Mouse (Mus musculus) urinary bladder, postnatal 25 days (tissue): ENCODE data around the gene Tpp1.
A peak's percentile ranks its signal among the peaks of the same experiment; 100 is the strongest.
"Not testable (repeated sequence)": the region's sequence is repeated elsewhere in the genome, so short reads cannot be mapped to it uniquely, and the experiment has no call there.

Experiments
- DNase-seq: peaks from one replicate; pipeline ENCODE4 v3.0.0; 2022; ENCODE audit warnings: low spot score

Tpp1 gene

GRCm38 (mm10) chr7:105762517-105763270, 10.7 kb upstream of the Tpp1 start:
- no peak for DNase-seq

- no peak for DNase-seq
These were observed 9.9 kb upstream of the Tpp1 start for GRCm38 (mm10) chr7:105761813-105762484.

- DNase-seq: no peak
These were observed 1.2 kb upstream of the Tpp1 start for GRCm38 (mm10) chr7:105753281-105753680.

- DNase-seq: no peak
These were observed 681 bp upstream of the Tpp1 start for GRCm38 (mm10) chr7:105752716-105753115.

- no peak for DNase-seq
These were observed 4.3 kb downstream of the Tpp1 start for GRCm38 (mm10) chr7:105747776-105748175.

GRCm38 (mm10) chr7:105743926-105744590, 8.0 kb downstream of the Tpp1 start, which contains the start of gene Taf10:
TSS of gene Taf10 (minus strand) at chr7:105744361.
- peak; percentile 82 for DNase-seq

- not testable (repeated sequence) for DNase-seq
These were observed 8.6 kb downstream of the Tpp1 start for GRCm38 (mm10) chr7:105743246-105743925.

GRCm38 (mm10) chr7:105742539-105743215, 9.4 kb downstream of the Tpp1 start:
- DNase-seq: not testable (repeated sequence)

GRCm38 (mm10) chr7:105741978-105742377, 10.1 kb downstream of the Tpp1 start:
- no peak for DNase-seq

- DNase-seq: no peak
These were observed 11.2 kb downstream of the Tpp1 start for GRCm38 (mm10) chr7:105740851-105741250.

- no peak for DNase-seq
These were observed 11.8 kb downstream of the Tpp1 start for GRCm38 (mm10) chr7:105740089-105740795.

GRCm38 (mm10) chr7:105738948-105739347, 13.1 kb downstream of the Tpp1 start:
- DNase-seq: peak; percentile 49

- no peak for DNase-seq
These were observed 13.7 kb downstream of the Tpp1 start for GRCm38 (mm10) chr7:105738286-105738685.

- DNase-seq: no peak
These were observed 14.4 kb downstream of the Tpp1 start for GRCm38 (mm10) chr7:105737648-105738047.

GRCm38 (mm10) chr7:105736911-105737521, 15.0 kb downstream of the Tpp1 start, which contains the start of gene Rrp8:
TSS of gene Rrp8 (minus strand) at chr7:105737385.
- peak; percentile 44 for DNase-seq

GRCm38 (mm10) chr7:105736264-105736901, 15.7 kb downstream of the Tpp1 start, which contains the start of gene Ilk:
TSS of gene Ilk (plus strand) at chr7:105736592.
- peak; percentile 88 for DNase-seq

GRCm38 (mm10) chr7:105735464-105735863, 16.6 kb downstream of the Tpp1 start:
- not testable (repeated sequence) for DNase-seq

GRCm38 (mm10) chr7:105734826-105735225, 17.2 kb downstream of the Tpp1 start:
- no peak for DNase-seq

- DNase-seq: no peak
These were observed 18.2 kb downstream of the Tpp1 start for GRCm38 (mm10) chr7:105733836-105734235.
